Mouse (Mus musculus) hindbrain, embryonic 13.5 days (tissue): ENCODE results near the gene Cenpj. TPM values are rescaled to one million over a fixed set of nuclear protein-coding genes. Genes with fewer than 3 reads are reported as not detected.
A peak's percentile ranks its signal among the peaks of the same experiment; 100 is the strongest.

Experiments used
- ATAC-seq: fragments of 200-750 bp; cut with Nextera tagmentation; 2 replicates; pipeline ENCODE4 v1.8.0; 2017; ENCODE audit warnings: moderate TSS enrichment; ENCODE audit not compliant: low FRiP score
- H3K27ac ChIP-seq: fragments of 300-500 bp; sonication (generic); 2 replicates; pipeline ENCODE4 v1.5.1; 2015; ENCODE audit warnings: inconsistent platforms, mild to moderate bottlenecking, moderate library complexity
- H3K27me3 ChIP-seq: fragments of 300-500 bp; sonication (generic); 2 replicates; pipeline ENCODE4 v1.6.1; 2015; ENCODE audit warnings: mild to moderate bottlenecking, inconsistent platforms
- H3K36me3 ChIP-seq: fragments of 300-500 bp; sonication (generic); 2 replicates; pipeline ENCODE4 v1.6.1; 2015; ENCODE audit warnings: mild to moderate bottlenecking, inconsistent platforms
- H3K4me1 ChIP-seq: fragments of 300-500 bp; sonication (generic); replicated peaks from 2 replicates; pipeline ENCODE4 v1.6.1; 2015; ENCODE audit warnings: inconsistent platforms
- H3K4me2 ChIP-seq: fragments of 300-500 bp; sonication (generic); 2 replicates; pipeline ENCODE4 v1.6.1; 2015; ENCODE audit warnings: inconsistent platforms, mild to moderate bottlenecking, moderate library complexity
- H3K4me3 ChIP-seq: fragments of 300-500 bp; sonication (generic); 2 replicates; pipeline ENCODE4 v1.5.1; 2015; ENCODE audit warnings: mild to moderate bottlenecking, inconsistent platforms
- H3K9ac ChIP-seq: fragments of 300-500 bp; sonication (generic); 2 replicates; pipeline ENCODE4 v1.6.1; 2015; ENCODE audit warnings: mild to moderate bottlenecking, inconsistent platforms
- H3K9me3 ChIP-seq: fragments of 300-500 bp; sonication (generic); 2 replicates; pipeline ENCODE4 v1.6.1; 2016; ENCODE audit warnings: inconsistent platforms
- WGBS: fragments of 180-500 bp; shearing (Covaris S2); methylation state at CpG from one replicate; pipeline ENCODE4 v1.1.7; 2015; 5-methylcytosine and 5-hydroxymethylcytosine counted together
- polyA plus RNA-seq: library from polyadenylated mRNA; unstranded; fragments of >200 nt; fragmentation: Nextera tagmentation; extraction: Ambion mirVana; gene quantifications from 2 replicates; pipeline ENCODE4 v1.2.1, GENCODE M21; 2015

The Cenpj gene
- polyA plus RNA-seq, 1 experiment from 2014 or later, result 7.3 TPM

- ATAC-seq, result no peak
- peak overlapping the region; percentile 62 for H3K4me2 ChIP-seq
- 74% methylated on average over 18 of the region's 18 CpGs for WGBS
Observed at GRCm38 (mm10) chr14:56575969-56576901, 1.0 kb upstream of the Cenpj start.

GRCm38 (mm10) chr14:56572546-56572945 is 2.7 kb downstream of the Cenpj start:
- no peak for ATAC-seq

More at GRCm38 (mm10) chr14:56575969-56576901, 1.0 kb upstream of the Cenpj start:
- Histone ChIP-seq H3K27ac (no peak overlapping the region), H3K4me1 (peaks cover 12% of the 10 kb centered on the region), H3K27me3 (0 out of 2 replicates have a peak, but pooled peaks cover 7% of the 10 kb centered on the region), H3K9ac (no peak overlapping the region), H3K36me3 (no peaks in the 10 kb centered on the region), H3K9me3 (no peaks in the 10 kb centered on the region), H3K4me3 (peak overlapping the region; percentile 45; the same call in 1 of the 2 replicates)

DNA sequence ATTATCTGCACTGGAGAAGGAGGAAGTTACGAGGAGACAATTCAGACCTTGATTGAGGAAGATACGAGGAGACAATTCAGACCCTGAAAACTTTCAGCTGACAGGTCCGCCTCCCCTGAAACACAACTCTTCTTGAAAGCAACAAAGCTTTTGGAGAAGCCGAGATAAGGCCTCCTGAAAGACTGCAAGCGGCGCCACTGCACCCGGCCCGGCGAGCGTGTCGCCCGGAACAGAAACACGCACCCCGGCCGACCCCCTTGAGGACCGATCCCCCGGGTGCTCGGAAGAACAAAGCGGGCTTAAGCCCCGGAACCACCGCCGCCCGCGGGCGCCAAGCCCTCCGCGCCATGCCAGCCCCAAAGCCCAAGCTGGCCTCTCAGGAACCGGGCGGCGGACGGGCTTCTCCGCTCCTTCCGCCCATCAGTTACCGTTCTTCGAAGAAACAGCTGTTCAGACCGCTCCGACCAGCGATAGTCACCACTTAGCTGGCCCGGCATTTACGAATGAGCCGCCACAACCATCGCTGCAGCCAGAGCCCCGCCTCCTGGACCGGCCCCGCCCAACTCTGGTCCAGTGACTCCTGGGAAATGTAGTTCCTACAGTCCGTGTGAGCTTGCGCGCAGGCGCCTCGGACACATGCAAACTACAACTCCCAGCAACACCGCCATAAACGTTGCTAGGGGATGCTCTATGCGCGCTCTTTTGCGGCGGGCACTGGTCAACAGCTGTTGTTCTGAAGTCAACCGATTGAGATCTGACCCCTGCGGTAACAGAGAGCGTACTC is 3.7 kb downstream of the Cenpj start:
- WGBS, result under 1% methylated on average over 57 of the region's 59 CpGs
- ATAC-seq, result peak; percentile 100

More at GRCm38 (mm10) chr14:56572546-56572945, 2.7 kb downstream of the Cenpj start:
- H3K4me3 ChIP-seq, result no peak overlapping the region; the same call in 1 of the 2 replicates
- peaks cover 23% of the 10 kb centered on the region for H3K4me1 ChIP-seq
- H3K27ac ChIP-seq, result no peak overlapping the region
- no peak overlapping the region for H3K9ac ChIP-seq
- peak overlapping the region; percentile 53 for H3K4me2 ChIP-seq
- H3K27me3 ChIP-seq, result 0 out of 2 replicates have a peak, but pooled peaks cover 7% of the 10 kb centered on the region
- 72% methylated on average over 2 of the region's 2 CpGs for WGBS
- no peaks in the 10 kb centered on the region for H3K9me3 ChIP-seq
- no peaks in the 10 kb centered on the region for H3K36me3 ChIP-seq

GRCm38 (mm10) chr14:56569041-56569440 is 6.2 kb downstream of the Cenpj start:
- 89% methylated on average over 4 of the region's 4 CpGs for WGBS
- Histone ChIP-seq H3K9ac (no peak overlapping the region), H3K4me2 (no peak overlapping the region), H3K4me3 (no peak overlapping the region), H3K27me3 (no peaks in the 10 kb centered on the region), H3K36me3 (no peaks in the 10 kb centered on the region), H3K27ac (no peak overlapping the region), H3K9me3 (no peaks in the 10 kb centered on the region), H3K4me1 (peaks cover 15% of the 10 kb centered on the region)
- ATAC-seq, result no peak

More for the DNA sequence above, 3.7 kb downstream of the Cenpj start:
- peak overlapping the region; percentile 71 for H3K9ac ChIP-seq
- peak overlapping the region; percentile 80 for H3K4me2 ChIP-seq
- H3K36me3 ChIP-seq, result no peaks in the 10 kb centered on the region
- peaks cover 23% of the 10 kb centered on the region for H3K4me1 ChIP-seq
- H3K9me3 ChIP-seq, result no peaks in the 10 kb centered on the region
- H3K4me3 ChIP-seq, result peak overlapping the region; percentile 81
- 0 out of 2 replicates have a peak, but pooled peaks cover 7% of the 10 kb centered on the region for H3K27me3 ChIP-seq
- peak overlapping the region; percentile 67 for H3K27ac ChIP-seq

DNA sequence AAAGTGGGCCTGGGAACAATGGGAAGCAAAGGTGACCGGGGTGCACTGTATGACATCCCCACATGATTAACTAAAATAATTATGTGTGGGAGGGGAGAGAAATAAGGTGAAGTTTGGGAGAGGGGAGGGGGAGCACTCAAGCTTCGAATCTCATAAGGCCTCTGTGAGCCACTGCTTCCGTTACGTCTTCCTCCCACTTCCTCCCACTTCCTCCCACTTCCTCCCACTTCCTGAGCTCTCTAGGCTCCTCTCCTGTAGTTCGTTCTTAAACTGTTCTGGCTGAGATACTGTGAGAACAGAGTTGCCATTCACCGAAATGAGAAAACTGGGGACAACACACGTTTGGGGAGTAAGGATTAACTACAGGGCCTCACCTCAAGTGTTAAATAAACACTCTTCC is 7.7 kb downstream of the Cenpj start:
- 88% methylated on average over 7 of the region's 7 CpGs for WGBS

DNA sequence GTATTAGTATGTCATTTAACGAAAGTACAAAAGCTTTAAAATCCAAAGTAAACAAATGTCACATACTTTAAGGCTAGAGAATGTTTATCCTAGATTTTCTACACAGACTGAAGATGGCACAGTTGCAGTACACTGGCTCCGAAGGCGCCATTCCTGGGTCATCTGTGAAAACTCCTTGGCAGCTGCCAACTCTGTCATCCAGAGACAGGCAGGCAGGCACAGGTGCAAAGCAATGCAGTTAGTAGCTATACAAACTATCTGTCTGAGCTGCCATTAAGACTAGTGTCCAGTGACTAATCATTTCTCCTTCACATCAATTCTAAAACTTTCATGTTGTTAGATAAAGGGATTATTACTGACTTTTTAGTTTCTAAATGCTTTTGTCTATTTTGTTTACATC is 16.1 kb downstream of the Cenpj start:
- ATAC-seq, result no peak
- Histone ChIP-seq H3K4me3 (no peak overlapping the region), H3K4me2 (no peak overlapping the region), H3K36me3 (peaks cover 31% of the 10 kb centered on the region), H3K27me3 (no peaks in the 10 kb centered on the region), H3K9ac (no peak overlapping the region), H3K27ac (no peak overlapping the region), H3K9me3 (no peaks in the 10 kb centered on the region), H3K4me1 (no peaks in the 10 kb centered on the region)
- WGBS, result 95% methylated on average over 3 of the region's 3 CpGs

More for the DNA sequence above, 7.7 kb downstream of the Cenpj start:
- H3K9ac ChIP-seq, result no peak overlapping the region
- peaks cover 14% of the 10 kb centered on the region for H3K4me1 ChIP-seq
- H3K9me3 ChIP-seq, result no peaks in the 10 kb centered on the region
- H3K4me2 ChIP-seq, result no peak overlapping the region
- H3K27ac ChIP-seq, result no peak overlapping the region
- no peak overlapping the region for H3K4me3 ChIP-seq
- no peaks in the 10 kb centered on the region for H3K27me3 ChIP-seq
- peaks cover 12% of the 10 kb centered on the region for H3K36me3 ChIP-seq
- no peak for ATAC-seq

- Histone ChIP-seq H3K36me3 (peaks cover 46% of the 10 kb centered on the region), H3K4me1 (no peaks in the 10 kb centered on the region), H3K9ac (no peak overlapping the region), H3K4me3 (no peak overlapping the region), H3K4me2 (no peak overlapping the region), H3K27me3 (no peaks in the 10 kb centered on the region), H3K27ac (no peak overlapping the region), H3K9me3 (no peaks in the 10 kb centered on the region)
- WGBS, result 99% methylated on average over 2 of the region's 2 CpGs
- no peak for ATAC-seq
Observed at GRCm38 (mm10) chr14:56554716-56555115, 20.5 kb downstream of the Cenpj start.

DNA sequence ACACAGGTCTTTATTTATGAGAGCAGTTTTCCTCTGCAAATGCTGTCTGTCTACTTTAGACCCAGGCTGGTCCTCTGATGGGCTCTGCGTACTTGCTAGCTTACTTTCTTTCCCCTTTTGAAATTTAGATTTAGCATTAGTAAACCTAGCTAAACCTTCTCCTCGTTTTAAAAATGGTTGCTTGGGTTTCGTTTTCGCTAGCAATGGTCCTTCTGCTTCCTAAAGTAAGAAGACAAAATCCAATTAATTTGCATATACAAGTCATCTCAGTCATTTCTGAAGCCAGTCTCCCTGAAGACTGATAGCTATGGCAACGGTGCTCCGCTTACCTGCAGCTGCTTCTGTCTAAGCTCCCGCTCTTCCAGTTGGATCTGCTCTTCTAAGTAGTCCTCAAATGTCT is 21.9 kb downstream of the Cenpj start:
- H3K4me1 ChIP-seq, result no peaks in the 10 kb centered on the region
- no peak overlapping the region for H3K4me2 ChIP-seq
- no peak overlapping the region; the same call in 1 of the 2 replicates for H3K9ac ChIP-seq
- no peak overlapping the region for H3K27ac ChIP-seq
- no peak for ATAC-seq
- WGBS, result 93% methylated on average over 7 of the region's 7 CpGs
- no peak overlapping the region for H3K4me3 ChIP-seq
- H3K27me3 ChIP-seq, result no peaks in the 10 kb centered on the region
- H3K9me3 ChIP-seq, result no peaks in the 10 kb centered on the region
- peaks cover 46% of the 10 kb centered on the region for H3K36me3 ChIP-seq

- Histone ChIP-seq H3K36me3 (peaks cover 42% of the 10 kb centered on the region), H3K4me1 (no peaks in the 10 kb centered on the region), H3K4me2 (no peak overlapping the region), H3K9me3 (no peaks in the 10 kb centered on the region), H3K4me3 (no peak overlapping the region), H3K9ac (no peak overlapping the region; the same call in 1 of the 2 replicates), H3K27me3 (no peaks in the 10 kb centered on the region), H3K27ac (no peak overlapping the region)
- WGBS, result 92% methylated on average over 6 of the region's 6 CpGs
- ATAC-seq, result no peak
Observed at GRCm38 (mm10) chr14:56552924-56553323, 22.3 kb downstream of the Cenpj start.

- no peak overlapping the region for H3K4me2 ChIP-seq
- H3K36me3 ChIP-seq, result peaks cover 37% of the 10 kb centered on the region
- H3K27ac ChIP-seq, result no peak overlapping the region
- H3K9ac ChIP-seq, result no peak overlapping the region
- H3K4me1 ChIP-seq, result no peaks in the 10 kb centered on the region
- no peak for ATAC-seq
- no peak overlapping the region for H3K4me3 ChIP-seq
- 91% methylated on average over 4 of the region's 4 CpGs for WGBS
- no peaks in the 10 kb centered on the region for H3K9me3 ChIP-seq
- H3K27me3 ChIP-seq, result no peaks in the 10 kb centered on the region
Observed at GRCm38 (mm10) chr14:56550960-56551359, 24.3 kb downstream of the Cenpj start.

GRCm38 (mm10) chr14:56545491-56545890 is 29.7 kb downstream of the Cenpj start:
- H3K9me3 ChIP-seq, result no peaks in the 10 kb centered on the region
- no peaks in the 10 kb centered on the region for H3K27me3 ChIP-seq
- H3K4me1 ChIP-seq, result no peaks in the 10 kb centered on the region
- H3K27ac ChIP-seq, result no peak overlapping the region
- ATAC-seq, result no peak
- no peak overlapping the region for H3K4me3 ChIP-seq
- no peak overlapping the region for H3K4me2 ChIP-seq
- H3K9ac ChIP-seq, result no peak overlapping the region
- WGBS, result 94% methylated on average over 4 of the region's 4 CpGs
- peaks cover 15% of the 10 kb centered on the region for H3K36me3 ChIP-seq

- Histone ChIP-seq H3K27ac (no peak overlapping the region), H3K9ac (no peak overlapping the region), H3K9me3 (no peaks in the 10 kb centered on the region), H3K27me3 (no peaks in the 10 kb centered on the region), H3K36me3 (peaks cover 15% of the 10 kb centered on the region), H3K4me3 (no peak overlapping the region), H3K4me2 (no peak overlapping the region), H3K4me1 (no peaks in the 10 kb centered on the region)
- ATAC-seq, result no peak
- WGBS, result 86% methylated on average over 1 of the region's 1 CpGs
Observed at GRCm38 (mm10) chr14:56544946-56545345, 30.3 kb downstream of the Cenpj start.
